Mouse (Mus musculus) embryo, embryonic 9.5 days (tissue): ENCODE measurements around the gene Dstn.

Experiments
- DNase-seq: peaks from one replicate; pipeline ENCODE4 v3.0.0-alpha.2; 2017; ENCODE audit errors: extremely low spot score

Gene Dstn

GRCm38 (mm10) chr2:143915600-143916135 is 548 bp downstream of the Dstn start:
- no peak for DNase-seq

- DNase-seq = no peak
Observed at GRCm38 (mm10) chr2:143916229-143916628, 1.1 kb downstream of the Dstn start.

GRCm38 (mm10) chr2:143917622-143918021 is 2.5 kb downstream of the Dstn start:
- DNase-seq = no peak

GRCm38 (mm10) chr2:143918831-143919502 is 3.8 kb downstream of the Dstn start:
- no peak for DNase-seq

- no peak for DNase-seq
Observed at GRCm38 (mm10) chr2:143924085-143924484, 9.0 kb downstream of the Dstn start.

GRCm38 (mm10) chr2:143925826-143926225 is 10.7 kb downstream of the Dstn start:
- no peak for DNase-seq

GRCm38 (mm10) chr2:143929607-143930311 is 14.6 kb downstream of the Dstn start:
- no peak for DNase-seq

GRCm38 (mm10) chr2:143932340-143932873 is 17.3 kb downstream of the Dstn start:
- DNase-seq = no peak

GRCm38 (mm10) chr2:143933516-143933915 is 18.4 kb downstream of the Dstn start:
- DNase-seq = no peak

- DNase-seq = no peak
Observed at GRCm38 (mm10) chr2:143934439-143934838, 19.3 kb downstream of the Dstn start.

GRCm38 (mm10) chr2:143937861-143938260 is 22.7 kb downstream of the Dstn start:
- no peak for DNase-seq

GRCm38 (mm10) chr2:143940406-143940805 is 25.3 kb downstream of the Dstn start:
- no peak for DNase-seq

GRCm38 (mm10) chr2:143944796-143945195 is 29.7 kb downstream of the Dstn start:
- DNase-seq = no peak

- no peak for DNase-seq
Observed at GRCm38 (mm10) chr2:143945466-143946075, 30.5 kb downstream of the Dstn start.

- DNase-seq = no peak
Observed at GRCm38 (mm10) chr2:143946399-143946798, 31.3 kb downstream of the Dstn start.

- DNase-seq = no peak
Observed at GRCm38 (mm10) chr2:143947981-143948380, 32.9 kb downstream of the Dstn start.

GRCm38 (mm10) chr2:143948416-143948815 is 33.3 kb downstream of the Dstn start:
- no peak for DNase-seq

- no peak for DNase-seq
Observed at GRCm38 (mm10) chr2:143949217-143949616, 34.1 kb downstream of the Dstn start.

- DNase-seq = no peak
Observed at GRCm38 (mm10) chr2:143950290-143951027, 35.3 kb downstream of the Dstn start.

- DNase-seq = no peak
Observed at GRCm38 (mm10) chr2:143951028-143951420, 35.9 kb downstream of the Dstn start.

GRCm38 (mm10) chr2:143951546-143952315 is 36.6 kb downstream of the Dstn start:
- DNase-seq = no peak
